Mouse (Mus musculus): ENCODE measurements around the gene Ogfod2. TPM values are rescaled to one million over a fixed set of nuclear protein-coding genes. Genes with fewer than 3 reads are reported as not detected.

Gene Ogfod2
- total and polyA plus RNA-seq, 3 experiments: 14.6 to 25.5 (median 16.4) TPM

GRCm38 (mm10) chr5:124082941-124083688 lies 29.0 kb upstream of the Ogfod2 start:
- 91% methylated on average over 17 of the region's 17 CpGs for WGBS
- intact Hi-C loops (cut with DNase I): loop anchor here (5.0 kb wide), 1 partner anchor 36 kb away; no protein-coding TSS in a partner anchor
- Histone ChIP-seq H3K36me3 (ENCODE audit: control insufficient read depth, insufficient read depth, low read length) (no peaks in the 10 kb centered on the region), H3K79me2 (replicated peaks; ENCODE audit: control insufficient read depth, insufficient read depth, low read length) (no peaks in the 10 kb centered on the region), H3K9ac (ENCODE audit: low read depth, low read length) (no peak overlapping the region), H3K27me3 (ENCODE audit: control insufficient read depth, insufficient read depth, low read length) (no peaks in the 10 kb centered on the region), H3K4me3 (no peak overlapping the region), H3K27ac (no peak overlapping the region), H3K4me1 (ENCODE audit: control insufficient read depth, insufficient read depth, low read length) (no peaks in the 10 kb centered on the region)
- DNase-seq: no peak
- TF ChIP-seq EP300 (IDR thresholded peaks at IDR 0.05; ENCODE audit: insufficient read depth, low read depth, low read length) (no peak), CTCF (IDR thresholded peaks at IDR 0.05) (no peak), POLR2A (IDR thresholded peaks at IDR 0.05; ENCODE audit: insufficient read depth, low read depth, low read length) (no peak)

- Histone ChIP-seq H3K36me3 (ENCODE audit: control insufficient read depth, insufficient read depth, low read length) (no peaks in the 10 kb centered on the region), H3K4me3 (no peak overlapping the region), H3K27ac (no peak overlapping the region), H3K79me2 (replicated peaks; ENCODE audit: control insufficient read depth, insufficient read depth, low read length) (no peaks in the 10 kb centered on the region), H3K4me1 (ENCODE audit: control insufficient read depth, insufficient read depth, low read length) (no peaks in the 10 kb centered on the region), H3K27me3 (ENCODE audit: control insufficient read depth, insufficient read depth, low read length) (no peaks in the 10 kb centered on the region), H3K9ac (ENCODE audit: low read depth, low read length) (no peak overlapping the region)
- DNase-seq: no peak
- intact Hi-C loops (cut with DNase I): loop anchor here (2.0 to 5.0 kb wide), 2 partner anchors 37 to 137 kb away; no protein-coding TSS in a partner anchor
- WGBS: 86% methylated on average over 14 of the region's 14 CpGs
- TF ChIP-seq EP300 (IDR thresholded peaks at IDR 0.05; ENCODE audit: insufficient read depth, low read depth, low read length): no peak
- TF ChIP-seq POLR2A (IDR thresholded peaks at IDR 0.05; ENCODE audit: insufficient read depth, low read depth, low read length): no peak
- no peak for TF ChIP-seq CTCF (IDR thresholded peaks at IDR 0.05)
Measured at GRCm38 (mm10) chr5:124083850-124084587, 28.1 kb upstream of the Ogfod2 start.

GRCm38 (mm10) chr5:124084588-124085173 lies 27.4 kb upstream of the Ogfod2 start:
- no peaks in the 10 kb centered on the region for H3K79me2 ChIP-seq (replicated peaks; ENCODE audit: control insufficient read depth, insufficient read depth, low read length)
- DNase-seq: peak; percentile 81 to 88
- H3K36me3 ChIP-seq (ENCODE audit: control insufficient read depth, insufficient read depth, low read length): no peaks in the 10 kb centered on the region
- no peak overlapping the region for H3K4me3 ChIP-seq
- intact Hi-C loops (cut with DNase I): loop anchor here (1.0 to 5.0 kb wide), 3 partner anchors 37 to 138 kb away; no protein-coding TSS in a partner anchor
- no peaks in the 10 kb centered on the region for H3K27me3 ChIP-seq (ENCODE audit: control insufficient read depth, insufficient read depth, low read length)
- 41% methylated on average over 11 of the region's 11 CpGs for WGBS
- no peak overlapping the region for H3K27ac ChIP-seq
- no peaks in the 10 kb centered on the region for H3K4me1 ChIP-seq (ENCODE audit: control insufficient read depth, insufficient read depth, low read length)
- H3K9ac ChIP-seq (ENCODE audit: low read depth, low read length): no peak overlapping the region
- TF ChIP-seq EP300 (IDR thresholded peaks at IDR 0.05; ENCODE audit: insufficient read depth, low read depth, low read length) (peak; percentile 99), POLR2A (IDR thresholded peaks at IDR 0.05; ENCODE audit: insufficient read depth, low read depth, low read length) (no peak)

- H3K36me3 ChIP-seq (ENCODE audit: control insufficient read depth, insufficient read depth, low read length): no peaks in the 10 kb centered on the region
- no peak overlapping the region for H3K9ac ChIP-seq (ENCODE audit: low read depth, low read length)
- intact Hi-C loops (cut with DNase I): loop anchor here (1.0 to 2.0 kb wide), 2 partner anchors 84 to 139 kb away; no protein-coding TSS in a partner anchor
- no peaks in the 10 kb centered on the region for H3K79me2 ChIP-seq (replicated peaks; ENCODE audit: control insufficient read depth, insufficient read depth, low read length)
- TF ChIP-seq EP300 (IDR thresholded peaks at IDR 0.05; ENCODE audit: insufficient read depth, low read depth, low read length): no peak
- no peak for TF ChIP-seq POLR2A (IDR thresholded peaks at IDR 0.05; ENCODE audit: insufficient read depth, low read depth, low read length)
- TF ChIP-seq CTCF (IDR thresholded peaks at IDR 0.05): no peak
- no peaks in the 10 kb centered on the region for H3K27me3 ChIP-seq (ENCODE audit: control insufficient read depth, insufficient read depth, low read length)
- no peak overlapping the region for H3K4me3 ChIP-seq
- no peaks in the 10 kb centered on the region for H3K4me1 ChIP-seq (ENCODE audit: control insufficient read depth, insufficient read depth, low read length)
- H3K27ac ChIP-seq: no peak overlapping the region
- no peak for DNase-seq
- 58% methylated on average over 3 of the region's 3 CpGs for whole genome bisulfite sequencing
Measured at GRCm38 (mm10) chr5:124085513-124085912, 26.6 kb upstream of the Ogfod2 start.

GRCm38 (mm10) chr5:124086876-124087275 lies 25.2 kb upstream of the Ogfod2 start:
- Histone ChIP-seq H3K79me2 (replicated peaks; ENCODE audit: control insufficient read depth, insufficient read depth, low read length) (no peaks in the 10 kb centered on the region), H3K4me1 (ENCODE audit: control insufficient read depth, insufficient read depth, low read length) (no peaks in the 10 kb centered on the region), H3K27ac (no peak overlapping the region), H3K9ac (ENCODE audit: low read depth, low read length) (no peak overlapping the region), H3K4me3 (no peak overlapping the region), H3K36me3 (ENCODE audit: control insufficient read depth, insufficient read depth, low read length) (no peaks in the 10 kb centered on the region), H3K27me3 (ENCODE audit: control insufficient read depth, insufficient read depth, low read length) (no peaks in the 10 kb centered on the region)
- no peak for TF ChIP-seq CTCF (IDR thresholded peaks at IDR 0.05)
- no peak for TF ChIP-seq EP300 (IDR thresholded peaks at IDR 0.05; ENCODE audit: insufficient read depth, low read depth, low read length)
- 63% methylated on average over 4 of the region's 4 CpGs for WGBS
- DNase-seq: no peak
- intact Hi-C loops (cut with DNase I): no loop called here

Data from heart, adult 2 months (tissue).